Mouse (Mus musculus): ENCODE data around the gene Sarnp. TPM values are rescaled to one million over a fixed set of nuclear protein-coding genes. Genes with fewer than 3 reads are reported as not detected.
A peak's percentile ranks its signal among the peaks of the same experiment; 100 is the strongest.

Gene Sarnp
- polyA plus RNA-seq, 1 experiment from 2014 or later = 318 TPM

- H3K27me3 ChIP-seq (ENCODE audit: control insufficient read depth, insufficient read depth, low read length) = no peaks in the 10 kb centered on the region
- no peak overlapping the region for H3K27ac ChIP-seq (replicated peaks; ENCODE audit: low read depth, low read length)
- DNase-seq (ENCODE audit: low spot score) (no peak), ATAC-seq (replicated peaks; ENCODE audit: insufficient number of reproducible peaks, low FRiP score, low TSS enrichment, low read depth) (no peak)
- no peaks in the 10 kb centered on the region for H3K4me1 ChIP-seq (ENCODE audit: control insufficient read depth, insufficient read depth, low read length)
- H3K9me3 ChIP-seq (replicated peaks; ENCODE audit: control insufficient read depth, low read length) = no peaks in the 10 kb centered on the region
- H3K9ac ChIP-seq (replicated peaks; ENCODE audit: low read length) = no peak overlapping the region
- no peak overlapping the region for H3K4me2 ChIP-seq (ENCODE audit: low read depth, low read length)
- H3K36me3 ChIP-seq (replicated peaks; ENCODE audit: control insufficient read depth, insufficient read depth, low read depth, low read length) = no peaks in the 10 kb centered on the region; the same call in none of the 2 replicates
- 88% methylated on average over 12 of the region's 12 CpGs for WGBS
- no peak overlapping the region for H3K4me3 ChIP-seq (ENCODE audit: low read depth, low read length)
Observed at GRCm38 (mm10) chr10:128913696-128914095, 96.6 kb downstream of the Sarnp start.

- Histone ChIP-seq H3K4me3 (ENCODE audit: low read depth, low read length) (no peak overlapping the region), H3K27me3 (ENCODE audit: control insufficient read depth, insufficient read depth, low read length) (no peaks in the 10 kb centered on the region), H3K27ac (replicated peaks; ENCODE audit: low read depth, low read length) (no peak overlapping the region), H3K4me1 (ENCODE audit: control insufficient read depth, insufficient read depth, low read length) (no peaks in the 10 kb centered on the region), H3K36me3 (replicated peaks; ENCODE audit: control insufficient read depth, insufficient read depth, low read depth, low read length) (no peaks in the 10 kb centered on the region; the same call in none of the 2 replicates), H3K4me2 (ENCODE audit: low read depth, low read length) (no peak overlapping the region), H3K9me3 (replicated peaks; ENCODE audit: control insufficient read depth, low read length) (no peaks in the 10 kb centered on the region), H3K9ac (replicated peaks; ENCODE audit: low read length) (no peak overlapping the region)
- DNase-seq (ENCODE audit: low spot score) (no peak), ATAC-seq (replicated peaks; ENCODE audit: insufficient number of reproducible peaks, low FRiP score, low TSS enrichment, low read depth) (no peak)
- WGBS = 91% methylated on average over 2 of the region's 2 CpGs
Observed at GRCm38 (mm10) chr10:128915550-128915949, 98.4 kb downstream of the Sarnp start.

- Histone ChIP-seq H3K4me2 (ENCODE audit: low read depth, low read length) (no peak overlapping the region), H3K4me3 (ENCODE audit: low read depth, low read length) (no peak overlapping the region), H3K4me1 (ENCODE audit: control insufficient read depth, insufficient read depth, low read length) (no peaks in the 10 kb centered on the region; the same call in 1 of the 2 replicates), H3K27me3 (ENCODE audit: control insufficient read depth, insufficient read depth, low read length) (no peaks in the 10 kb centered on the region), H3K27ac (replicated peaks; ENCODE audit: low read depth, low read length) (no peak overlapping the region), H3K9ac (replicated peaks; ENCODE audit: low read length) (no peak overlapping the region), H3K9me3 (replicated peaks; ENCODE audit: control insufficient read depth, low read length) (no peaks in the 10 kb centered on the region), H3K36me3 (replicated peaks; ENCODE audit: control insufficient read depth, insufficient read depth, low read depth, low read length) (no peaks in the 10 kb centered on the region; the same call in none of the 2 replicates)
- no peak for DNase-seq (ENCODE audit: low spot score)
- WGBS = 89% methylated on average over 3 of the region's 3 CpGs
- no peak for ATAC-seq (replicated peaks; ENCODE audit: insufficient number of reproducible peaks, low FRiP score, low TSS enrichment, low read depth)
Observed at GRCm38 (mm10) chr10:128916665-128917064, 99.5 kb downstream of the Sarnp start.

DNA sequence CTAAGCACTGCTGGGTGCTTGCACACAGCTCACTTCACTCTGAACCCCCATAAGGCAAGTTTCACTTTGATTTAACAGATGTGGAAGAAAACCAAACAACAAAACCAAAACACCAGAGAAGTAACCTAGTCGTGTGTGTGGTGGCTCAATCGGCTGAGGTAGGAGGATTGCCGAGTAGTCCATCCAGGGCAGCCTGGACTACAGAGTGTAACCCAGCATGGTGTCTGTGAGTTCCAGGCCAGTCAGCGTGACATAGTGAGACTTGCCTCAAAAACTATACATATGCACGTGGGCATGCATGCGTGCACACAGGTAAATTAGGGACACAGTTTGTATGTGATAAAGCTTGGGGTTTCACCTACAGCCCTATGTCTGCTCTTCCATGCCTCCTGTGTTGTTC lies 100.3 kb downstream of the Sarnp start:
- Histone ChIP-seq H3K27ac (replicated peaks; ENCODE audit: low read depth, low read length) (no peak overlapping the region), H3K4me1 (ENCODE audit: control insufficient read depth, insufficient read depth, low read length) (no peaks in the 10 kb centered on the region; the same call in 1 of the 2 replicates), H3K27me3 (ENCODE audit: control insufficient read depth, insufficient read depth, low read length) (no peaks in the 10 kb centered on the region), H3K9me3 (replicated peaks; ENCODE audit: control insufficient read depth, low read length) (no peaks in the 10 kb centered on the region), H3K9ac (replicated peaks; ENCODE audit: low read length) (no peak overlapping the region), H3K36me3 (replicated peaks; ENCODE audit: control insufficient read depth, insufficient read depth, low read depth, low read length) (no peaks in the 10 kb centered on the region; the same call in none of the 2 replicates), H3K4me2 (ENCODE audit: low read depth, low read length) (no peak overlapping the region), H3K4me3 (ENCODE audit: low read depth, low read length) (no peak overlapping the region)
- ATAC-seq (replicated peaks; ENCODE audit: insufficient number of reproducible peaks, low FRiP score, low TSS enrichment, low read depth) (no peak), DNase-seq (ENCODE audit: low spot score) (no peak)
- WGBS = 90% methylated on average over 6 of the region's 6 CpGs

DNA sequence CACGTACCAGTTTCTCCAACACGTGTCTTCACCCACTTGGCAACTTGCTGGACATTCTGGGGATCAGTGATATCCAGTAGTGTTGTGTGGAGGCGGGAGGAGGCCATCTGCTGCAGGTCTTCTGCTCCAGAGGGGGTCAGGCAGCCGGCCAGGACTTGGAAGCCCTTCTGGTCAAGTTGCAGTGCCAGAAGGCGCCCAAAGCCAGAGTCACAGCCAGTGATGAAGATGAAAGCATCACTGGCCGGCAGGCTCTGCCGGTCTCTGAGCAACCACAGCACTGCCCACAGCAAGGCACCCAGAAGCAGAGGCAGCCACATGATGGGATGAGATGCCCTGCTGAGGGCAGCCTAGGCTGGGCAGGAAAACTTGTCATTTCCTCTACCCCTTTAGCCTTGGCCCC lies 101.1 kb downstream of the Sarnp start:
- ATAC-seq (replicated peaks; ENCODE audit: insufficient number of reproducible peaks, low FRiP score, low TSS enrichment, low read depth) (no peak), DNase-seq (ENCODE audit: low spot score) (no peak)
- no peaks in the 10 kb centered on the region for H3K27me3 ChIP-seq (ENCODE audit: control insufficient read depth, insufficient read depth, low read length)
- H3K27ac ChIP-seq (replicated peaks; ENCODE audit: low read depth, low read length) = no peak overlapping the region
- H3K9me3 ChIP-seq (replicated peaks; ENCODE audit: control insufficient read depth, low read length) = no peaks in the 10 kb centered on the region
- no peak overlapping the region for H3K4me2 ChIP-seq (ENCODE audit: low read depth, low read length)
- WGBS = 86% methylated on average over 7 of the region's 7 CpGs
- H3K4me3 ChIP-seq (ENCODE audit: low read depth, low read length) = no peak overlapping the region
- no peak overlapping the region for H3K9ac ChIP-seq (replicated peaks; ENCODE audit: low read length)
- H3K36me3 ChIP-seq (replicated peaks; ENCODE audit: control insufficient read depth, insufficient read depth, low read depth, low read length) = no peaks in the 10 kb centered on the region; the same call in none of the 2 replicates
- no peaks in the 10 kb centered on the region; the same call in 1 of the 2 replicates for H3K4me1 ChIP-seq (ENCODE audit: control insufficient read depth, insufficient read depth, low read length)

- Histone ChIP-seq H3K27me3 (ENCODE audit: control insufficient read depth, insufficient read depth, low read length) (no peaks in the 10 kb centered on the region), H3K9me3 (replicated peaks; ENCODE audit: control insufficient read depth, low read length) (no peaks in the 10 kb centered on the region), H3K4me1 (ENCODE audit: control insufficient read depth, insufficient read depth, low read length) (no peaks in the 10 kb centered on the region; the same call in 1 of the 2 replicates), H3K4me3 (ENCODE audit: low read depth, low read length) (no peak overlapping the region), H3K9ac (replicated peaks; ENCODE audit: low read length) (no peak overlapping the region), H3K27ac (replicated peaks; ENCODE audit: low read depth, low read length) (no peak overlapping the region), H3K36me3 (replicated peaks; ENCODE audit: control insufficient read depth, insufficient read depth, low read depth, low read length) (no peaks in the 10 kb centered on the region; the same call in 1 of the 2 replicates), H3K4me2 (ENCODE audit: low read depth, low read length) (no peak overlapping the region)
- DNase-seq (ENCODE audit: low spot score) (no peak), ATAC-seq (replicated peaks; ENCODE audit: insufficient number of reproducible peaks, low FRiP score, low TSS enrichment, low read depth) (no peak)
- 15% methylated on average over 6 of the region's 6 CpGs for WGBS
Observed at GRCm38 (mm10) chr10:128919203-128919631, 102.1 kb downstream of the Sarnp start.

- Histone ChIP-seq H3K9ac (replicated peaks; ENCODE audit: low read length) (no peak overlapping the region), H3K27me3 (ENCODE audit: control insufficient read depth, insufficient read depth, low read length) (no peaks in the 10 kb centered on the region), H3K4me3 (ENCODE audit: low read depth, low read length) (no peak overlapping the region), H3K36me3 (replicated peaks; ENCODE audit: control insufficient read depth, insufficient read depth, low read depth, low read length) (no peaks in the 10 kb centered on the region; the same call in 1 of the 2 replicates), H3K4me1 (ENCODE audit: control insufficient read depth, insufficient read depth, low read length) (no peaks in the 10 kb centered on the region; the same call in 1 of the 2 replicates), H3K4me2 (ENCODE audit: low read depth, low read length) (no peak overlapping the region), H3K9me3 (replicated peaks; ENCODE audit: control insufficient read depth, low read length) (no peaks in the 10 kb centered on the region), H3K27ac (replicated peaks; ENCODE audit: low read depth, low read length) (no peak overlapping the region)
- WGBS = 76% methylated on average over 7 of the region's 7 CpGs
- ATAC-seq (replicated peaks; ENCODE audit: insufficient number of reproducible peaks, low FRiP score, low TSS enrichment, low read depth) = no peak
- DNase-seq (ENCODE audit: low spot score) = no peak
Observed at GRCm38 (mm10) chr10:128919966-128920365, 102.8 kb downstream of the Sarnp start.

- no peak overlapping the region for H3K4me3 ChIP-seq (ENCODE audit: low read depth, low read length)
- DNase-seq (ENCODE audit: low spot score) (peak; percentile 66), ATAC-seq (replicated peaks; ENCODE audit: insufficient number of reproducible peaks, low FRiP score, low TSS enrichment, low read depth) (no peak)
- H3K4me2 ChIP-seq (ENCODE audit: low read depth, low read length) = no peak overlapping the region
- H3K27ac ChIP-seq (replicated peaks; ENCODE audit: low read depth, low read length) = no peak overlapping the region; the same call in 1 of the 2 replicates
- no peaks in the 10 kb centered on the region; the same call in 1 of the 2 replicates for H3K36me3 ChIP-seq (replicated peaks; ENCODE audit: control insufficient read depth, insufficient read depth, low read depth, low read length)
- no peaks in the 10 kb centered on the region for H3K9me3 ChIP-seq (replicated peaks; ENCODE audit: control insufficient read depth, low read length)
- no peaks in the 10 kb centered on the region for H3K27me3 ChIP-seq (ENCODE audit: control insufficient read depth, insufficient read depth, low read length)
- H3K4me1 ChIP-seq (ENCODE audit: control insufficient read depth, insufficient read depth, low read length) = no peaks in the 10 kb centered on the region; the same call in 1 of the 2 replicates
- WGBS = 43% methylated on average over 3 of the region's 3 CpGs
- no peak overlapping the region for H3K9ac ChIP-seq (replicated peaks; ENCODE audit: low read length)
Observed at GRCm38 (mm10) chr10:128920736-128921161, 103.6 kb downstream of the Sarnp start.
